Mouse (Mus musculus): ENCODE measurements around the gene Ctr9. TPM values are rescaled to one million over a fixed set of nuclear protein-coding genes. Genes with fewer than 3 reads are reported as not detected.

Gene Ctr9
- total RNA-seq, 1 experiment from 2014 or later = 55.0 TPM

DNA sequence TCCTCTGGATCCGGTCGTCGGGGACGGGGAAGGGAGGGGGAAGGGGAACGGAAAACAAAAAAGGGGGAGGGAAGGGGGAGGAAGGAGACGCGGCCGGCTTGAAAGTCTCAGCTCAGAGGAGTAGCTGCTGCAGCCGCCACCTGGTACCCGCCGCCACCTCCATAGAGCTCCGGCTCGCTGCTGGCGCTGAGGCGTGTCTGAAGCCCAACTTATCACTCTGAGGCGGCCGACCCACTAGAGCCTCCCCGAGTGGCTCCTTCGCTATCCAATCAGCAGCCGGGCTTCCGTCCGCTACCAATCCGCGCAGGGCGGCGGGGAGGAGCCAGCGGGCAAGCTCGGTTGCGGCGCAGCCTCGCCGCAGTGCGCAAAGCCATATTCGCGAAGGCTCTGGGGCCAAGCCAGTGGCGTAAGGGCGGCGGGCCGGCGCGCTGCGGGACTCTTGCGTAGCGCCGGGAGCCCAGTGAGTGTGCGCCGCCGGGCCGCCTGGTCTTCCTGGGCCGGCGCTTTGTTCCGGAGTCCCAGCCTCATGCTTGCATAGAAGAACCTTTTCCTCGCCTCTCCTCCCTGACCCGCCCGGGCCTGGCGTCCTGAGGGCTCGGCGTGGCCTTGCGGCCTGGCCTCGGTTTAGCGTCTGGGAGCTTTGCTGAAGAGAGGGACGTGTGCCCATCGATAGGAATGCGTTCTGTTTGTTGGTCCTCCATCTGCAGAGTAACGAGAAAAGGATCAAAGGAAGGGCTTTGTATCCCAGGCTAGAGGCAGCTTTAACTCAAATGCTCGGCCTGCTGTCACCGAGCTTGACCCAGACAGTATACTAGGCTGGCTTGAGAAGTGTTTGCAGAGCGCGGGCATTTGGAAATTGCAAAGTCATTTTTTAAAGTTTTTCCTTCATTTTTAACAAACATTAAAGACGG is 54.3 kb downstream of the Ctr9 start, which contains the start of gene Eif4g2:
TSS of gene Eif4g2 (minus strand) at position 209 of the 911 bp plus-strand sequence.
- peak; percentile 95 for ATAC-seq (replicated peaks; ENCODE audit: insufficient number of reproducible peaks, low FRiP score, low TSS enrichment, poor library complexity, severe bottlenecking)

GRCm38 (mm10) chr7:111083733-111084120 is 55.0 kb downstream of the Ctr9 start:
- no peak for ATAC-seq (replicated peaks; ENCODE audit: insufficient number of reproducible peaks, low FRiP score, low TSS enrichment, poor library complexity, severe bottlenecking)

- no peak for ATAC-seq (replicated peaks; ENCODE audit: insufficient number of reproducible peaks, low FRiP score, low TSS enrichment, poor library complexity, severe bottlenecking)
These were observed 55.7 kb downstream of the Ctr9 start for GRCm38 (mm10) chr7:111084443-111084842.

DNA sequence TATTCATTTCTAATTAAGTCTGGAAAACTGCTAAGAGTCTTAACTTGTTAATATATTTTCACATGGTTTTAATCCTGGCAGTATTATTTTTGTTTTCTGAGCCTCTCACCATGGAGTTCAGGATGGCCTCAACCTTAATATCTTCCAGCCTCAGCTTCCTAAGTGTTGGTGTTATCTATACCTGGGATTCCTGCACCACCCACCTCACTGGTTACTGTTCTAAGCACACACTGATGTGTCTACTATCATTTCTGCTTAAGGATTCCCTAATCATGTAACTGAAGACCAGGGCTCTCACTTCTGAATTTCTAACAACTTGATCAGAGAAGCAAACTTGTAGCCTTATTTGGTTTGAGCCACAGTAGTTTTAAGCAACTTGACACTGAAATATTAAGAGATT is 56.4 kb downstream of the Ctr9 start:
- no peak for ATAC-seq (replicated peaks; ENCODE audit: insufficient number of reproducible peaks, low FRiP score, low TSS enrichment, poor library complexity, severe bottlenecking)

DNA sequence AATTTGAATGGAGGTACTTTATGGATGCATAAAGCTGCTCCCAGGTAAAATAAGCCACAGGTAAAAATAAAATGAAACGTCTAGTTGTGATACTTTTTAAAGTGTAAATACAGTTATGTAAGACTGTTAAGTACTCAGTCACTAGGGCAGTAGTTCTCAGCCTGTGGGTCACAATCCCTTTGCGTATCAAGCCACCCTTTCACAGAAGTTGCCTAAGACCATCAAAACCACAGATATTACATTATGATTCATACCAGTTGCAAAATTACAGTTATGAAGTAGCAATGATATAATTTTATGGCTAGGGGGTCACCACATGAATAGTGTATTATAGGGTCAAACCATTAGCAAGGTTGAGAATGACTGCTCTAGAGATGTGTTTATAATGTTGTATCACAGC is 66.4 kb downstream of the Ctr9 start:
- 0 out of 2 replicates have a peak, but pooled peaks have one; percentile 56 for ATAC-seq (replicated peaks; ENCODE audit: insufficient number of reproducible peaks, low FRiP score, low TSS enrichment, poor library complexity, severe bottlenecking)

DNA sequence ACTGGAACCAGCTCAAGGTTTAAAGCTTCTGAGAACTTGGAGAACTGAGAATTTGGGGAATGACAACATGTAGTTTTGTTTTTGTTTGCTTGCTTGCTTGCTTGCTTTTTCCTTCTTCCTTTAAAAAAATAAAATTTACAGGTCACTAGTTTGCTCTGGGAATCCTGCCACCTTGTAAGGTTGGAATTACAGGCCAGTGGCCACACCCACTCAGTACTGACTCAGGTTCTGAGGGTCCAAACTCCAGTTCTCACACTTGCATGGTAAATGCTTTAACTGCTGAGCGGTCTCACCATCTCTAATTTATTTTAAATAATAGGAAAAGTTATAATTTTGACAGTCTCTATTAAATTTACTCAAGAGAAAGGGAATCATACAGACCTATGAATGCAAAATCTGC is 69.4 kb downstream of the Ctr9 start:
- no peak for ATAC-seq (replicated peaks; ENCODE audit: insufficient number of reproducible peaks, low FRiP score, low TSS enrichment, poor library complexity, severe bottlenecking)

Other genes starting within 250 kb of the Ctr9 start
- gene Rnf141, start 184.5 kb upstream of the Ctr9 start, total RNA-seq (2017) = 19.8 to 50.6 TPM (median 21.2 TPM) in 3 replicates
- not detected in 3 replicates for gene Lyve1, start 165.7 kb upstream of the Ctr9 start, total RNA-seq (2017)
- 0.19 to 10.2 TPM (median 1.1 TPM) in 3 replicates for gene Mrvi1, start 46.5 kb upstream of the Ctr9 start, total RNA-seq (2017)
- gene Eif4g2, start 54.1 kb downstream of the Ctr9 start, total RNA-seq (2017) = 604 to 1,278 TPM (median 709 TPM) in 3 replicates

All from monocyte, adult 5-6 weeks (primary cell).